Mouse (Mus musculus) right cerebral cortex, adult 18-20 months (tissue): ENCODE results near the gene Nubpl.

Experiments
- DNase-seq: peaks from one replicate; pipeline ENCODE4 v3.0.0; 2022; ENCODE audit warnings: mixed read lengths

Gene Nubpl

GRCm38 (mm10) chr12:52338136-52338753, 240.7 kb downstream of the Nubpl start:
- DNase-seq: no peak

DNA sequence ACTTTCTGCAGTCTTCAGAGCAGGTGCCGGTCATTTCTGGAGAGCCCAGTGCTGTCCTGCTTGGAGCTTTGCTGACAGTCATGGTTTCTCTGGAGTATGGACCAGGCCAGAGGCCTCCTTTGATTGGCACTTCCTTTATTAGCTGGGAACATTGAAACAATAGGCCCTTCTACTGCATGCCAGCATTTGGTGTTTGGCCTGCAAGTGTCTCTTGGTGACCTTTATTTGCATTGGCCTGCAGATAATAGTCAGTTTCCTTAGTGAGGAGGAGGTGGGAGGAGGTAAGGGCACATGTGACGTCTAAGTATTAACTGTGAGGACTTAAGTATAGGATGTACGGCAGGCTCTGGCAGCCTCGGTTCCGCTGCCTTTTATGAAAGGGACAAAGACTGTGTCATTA, 249.1 kb downstream of the Nubpl start:
- DNase-seq: peak; percentile 28

GRCm38 (mm10) chr12:52350276-52350675, 252.7 kb downstream of the Nubpl start:
- DNase-seq: no peak

DNA sequence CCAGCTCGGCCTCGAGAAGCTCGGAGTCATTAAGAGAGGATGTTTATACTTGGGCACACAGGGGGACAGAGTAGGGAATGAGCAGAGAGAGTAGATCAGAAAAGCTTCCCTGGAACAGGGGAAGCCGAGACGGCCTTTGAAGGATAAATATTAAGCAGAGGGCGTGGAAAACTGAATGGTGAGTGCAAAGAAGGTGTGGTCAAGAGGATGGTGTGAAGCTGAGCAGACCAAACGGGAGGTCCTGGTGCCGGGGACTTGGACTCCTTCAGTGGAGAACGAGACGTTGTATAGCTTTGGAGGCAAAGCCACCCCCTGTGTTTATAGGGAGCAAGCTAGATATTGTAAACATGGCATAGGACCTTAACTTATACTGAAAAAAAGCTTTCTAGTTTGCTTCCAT, 261.9 kb downstream of the Nubpl start:
- no peak for DNase-seq

- peak; percentile 33 for DNase-seq
Observed at GRCm38 (mm10) chr12:52360136-52360535, 262.6 kb downstream of the Nubpl start.

DNA sequence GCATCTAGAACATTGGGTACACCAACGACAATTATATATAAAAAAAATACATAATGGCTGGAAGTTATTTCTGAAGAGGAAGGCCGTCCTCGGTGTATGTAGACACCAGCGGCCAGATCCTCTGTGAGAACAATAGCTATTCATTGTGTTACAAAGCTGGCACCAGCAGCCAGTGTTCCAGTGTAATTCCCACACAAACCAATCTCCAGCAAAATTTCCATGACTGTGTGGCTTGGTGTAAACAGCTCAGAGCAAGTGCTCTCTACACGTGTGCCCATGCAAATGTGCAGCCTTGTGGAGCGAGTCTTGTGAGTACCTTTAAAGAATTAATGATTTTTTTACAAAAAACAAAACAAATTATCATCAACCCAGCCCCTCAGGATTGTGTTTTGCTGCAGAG, 263.7 kb downstream of the Nubpl start:
- DNase-seq: peak; percentile 14
